Mouse (Mus musculus): ENCODE data around the gene Tex22. TPM values are rescaled to one million over a fixed set of nuclear protein-coding genes. Genes with fewer than 3 reads are reported as not detected.

Gene Tex22
- polyA plus RNA-seq, 1 experiment from 2014 or later, result not detected

DNA sequence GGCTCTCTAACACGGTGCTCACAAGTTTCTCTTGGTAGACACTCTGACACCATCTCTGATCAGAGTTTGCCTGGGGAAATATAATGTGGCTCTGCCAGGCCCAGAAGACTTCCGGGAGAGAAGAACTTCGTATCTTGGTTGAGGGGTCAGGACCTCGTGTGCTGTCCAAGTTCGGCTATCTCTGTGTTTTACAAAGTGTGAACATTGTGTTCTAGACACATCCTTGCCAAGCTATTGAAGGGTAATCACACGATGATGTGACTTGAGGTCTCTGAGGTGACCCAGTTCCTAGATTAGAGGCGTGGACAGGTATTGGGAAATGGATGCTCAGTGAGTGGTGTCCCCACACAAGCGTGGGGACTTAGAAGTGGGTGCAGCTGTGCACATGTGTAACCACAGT lies 18.2 kb upstream of the Tex22 start:
- DNase-seq (ENCODE audit: low spot score), result no peak

DNA sequence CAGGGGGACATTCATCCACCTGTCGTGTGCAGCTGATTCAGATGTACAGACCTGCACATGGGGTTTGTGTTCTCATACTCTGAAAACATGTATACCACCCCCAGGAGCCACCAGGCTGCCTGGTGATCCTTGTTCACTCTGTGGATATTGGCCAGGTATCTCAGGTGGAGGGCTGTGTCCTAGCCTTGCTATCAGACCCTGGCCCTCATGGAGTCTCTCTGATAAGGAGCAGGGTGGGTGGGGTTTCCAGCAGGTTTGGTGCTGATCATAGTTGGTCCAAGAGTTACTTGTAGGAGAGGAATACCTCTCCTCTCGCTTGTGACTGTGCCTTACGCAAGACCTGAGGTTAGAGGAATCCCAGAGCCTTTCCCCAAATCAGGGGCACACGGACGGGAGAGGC lies 14.1 kb upstream of the Tex22 start:
- DNase-seq (ENCODE audit: low spot score), result no peak

- no peak for DNase-seq (ENCODE audit: low spot score)
These were observed 12.7 kb upstream of the Tex22 start for GRCm38 (mm10) chr12:113061606-113062005.

DNA sequence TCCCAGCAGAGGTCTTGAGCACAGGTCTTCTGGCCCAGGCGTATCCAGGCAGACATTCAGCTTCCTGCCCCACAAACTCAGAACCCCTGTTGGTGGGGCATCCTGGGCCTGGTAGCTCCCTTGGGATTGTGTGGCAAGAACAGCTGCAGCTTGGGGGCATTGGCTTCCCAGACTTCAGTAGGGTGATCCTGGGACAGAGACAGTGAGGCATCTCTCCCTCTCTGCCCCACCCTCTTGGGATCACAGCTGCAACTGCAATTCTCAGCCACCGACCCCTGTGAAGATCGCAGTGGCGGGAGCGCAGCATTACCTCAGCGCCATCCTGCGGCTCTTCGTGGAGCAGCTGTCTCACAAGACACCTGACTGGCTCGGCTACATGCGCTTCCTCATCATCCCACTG lies 12.1 kb upstream of the Tex22 start:
- no peak for DNase-seq (ENCODE audit: low spot score)

DNA sequence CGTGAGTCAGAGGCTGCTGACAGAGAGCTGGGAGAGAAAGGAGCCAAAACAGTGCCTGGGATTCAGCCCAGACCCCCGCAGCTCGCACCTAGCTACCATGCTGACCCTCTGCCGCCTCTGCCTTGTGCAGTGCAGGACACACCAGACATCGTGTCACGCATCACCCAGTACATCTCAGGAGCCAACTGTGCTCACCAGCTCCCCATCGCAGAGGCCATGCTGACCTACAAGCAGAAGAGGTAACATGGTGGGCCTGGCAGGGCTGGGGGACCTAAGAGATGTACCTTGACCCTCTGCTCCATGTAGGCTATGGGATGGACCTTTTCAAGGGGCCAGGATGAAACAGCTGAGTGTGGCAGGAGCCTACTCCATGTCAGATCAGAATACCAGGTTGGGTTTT lies 10.6 kb upstream of the Tex22 start:
- DNase-seq (ENCODE audit: low spot score), result no peak

DNA sequence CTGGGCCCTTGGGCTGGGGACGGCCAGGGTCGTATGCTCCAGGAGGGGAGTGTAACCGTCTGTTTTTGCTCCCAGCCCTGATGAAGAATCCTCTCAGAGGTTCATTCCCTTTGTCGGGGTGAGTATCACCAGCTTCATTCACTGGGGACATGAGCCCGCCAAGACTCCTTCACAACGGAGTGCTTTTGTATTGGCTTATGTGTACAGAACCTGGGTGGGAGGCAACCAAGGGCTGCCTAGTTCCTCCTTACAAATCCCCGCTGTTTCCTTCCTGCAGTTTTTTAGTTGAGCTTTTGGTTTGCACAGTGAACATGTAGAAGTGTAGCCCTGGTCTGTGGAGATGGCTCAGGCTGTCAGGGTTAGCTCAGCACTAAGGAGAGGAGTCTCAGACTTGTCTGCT lies 6.3 kb upstream of the Tex22 start:
- DNase-seq (ENCODE audit: low spot score), result no peak

GRCm38 (mm10) chr12:113069389-113069788 lies 4.9 kb upstream of the Tex22 start:
- no peak for DNase-seq (ENCODE audit: low spot score)

DNA sequence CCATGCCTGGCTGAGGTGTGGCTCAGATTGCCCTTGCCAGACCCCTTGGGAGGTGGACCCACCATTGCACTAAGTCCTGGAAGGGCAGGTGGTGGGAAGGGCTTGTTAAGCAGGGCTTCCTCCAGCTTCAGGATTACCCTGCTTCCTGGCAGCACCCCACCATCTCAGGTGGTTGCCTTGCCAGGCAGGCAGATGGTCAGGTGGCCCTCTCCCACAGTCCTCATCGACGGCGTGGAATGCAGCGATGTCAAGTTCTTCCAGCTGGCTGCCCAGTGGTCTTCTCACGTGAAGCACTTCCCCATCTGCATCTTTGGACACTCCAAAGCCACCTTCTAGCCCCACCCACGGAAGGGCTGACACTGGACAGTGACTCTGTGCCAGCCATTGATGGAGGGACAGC lies 3.0 kb upstream of the Tex22 start:
- DNase-seq (ENCODE audit: low spot score), result no peak

DNA sequence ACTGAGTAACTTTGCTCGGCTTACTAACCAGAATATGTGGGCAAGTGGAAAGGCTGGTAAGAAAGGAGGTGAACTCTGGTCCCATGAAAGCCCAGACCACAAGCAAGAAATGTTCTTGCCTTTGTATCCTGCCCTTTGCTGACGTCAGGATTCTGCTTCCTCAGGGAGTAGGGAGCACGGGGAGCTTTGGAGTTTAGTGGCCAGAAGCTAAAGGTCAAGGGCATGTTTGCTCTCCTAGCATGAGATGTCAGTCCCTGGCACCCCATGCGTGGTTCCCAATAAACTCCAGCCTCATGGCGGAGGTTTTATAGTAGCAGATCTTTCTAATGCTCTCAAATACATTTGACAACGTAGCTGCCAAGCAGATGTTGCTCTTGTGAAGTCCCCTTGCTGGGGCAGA lies 2.5 kb upstream of the Tex22 start:
- DNase-seq (ENCODE audit: low spot score), result no peak

- peak; percentile 69 for DNase-seq (ENCODE audit: low spot score)
These were observed 628 bp upstream of the Tex22 start for GRCm38 (mm10) chr12:113073420-113074328.

DNA sequence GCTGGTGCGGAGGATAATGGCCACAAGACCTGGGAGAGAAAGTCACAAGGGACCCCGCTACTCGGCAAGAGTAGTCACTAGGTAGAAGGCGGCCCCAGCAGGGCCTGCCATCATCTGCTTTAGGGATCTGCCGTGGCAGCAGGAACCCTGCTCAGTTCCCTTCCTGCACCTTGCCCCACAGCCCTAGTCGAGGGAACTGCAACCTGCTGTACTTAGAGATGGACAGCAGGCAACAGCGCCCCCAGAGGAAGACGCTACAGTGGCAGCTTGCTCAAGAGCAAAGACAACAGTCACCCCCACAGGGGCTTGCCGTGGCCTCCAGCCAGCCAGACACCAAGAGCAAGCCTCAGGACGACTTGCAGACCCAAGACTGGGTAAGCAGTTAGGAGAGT lies 757 bp downstream of the Tex22 start:
- DNase-seq (ENCODE audit: low spot score), result peak; percentile 91

GRCm38 (mm10) chr12:113075486-113075885 lies 1.2 kb downstream of the Tex22 start:
- no peak for DNase-seq (ENCODE audit: low spot score)

- DNase-seq (ENCODE audit: low spot score), result no peak
These were observed 13.0 kb downstream of the Tex22 start for GRCm38 (mm10) chr12:113087276-113087675.

GRCm38 (mm10) chr12:113088026-113088425 lies 13.7 kb downstream of the Tex22 start:
- no peak for DNase-seq (ENCODE audit: low spot score)

- DNase-seq (ENCODE audit: low spot score), result no peak
These were observed 14.8 kb downstream of the Tex22 start for GRCm38 (mm10) chr12:113089107-113089506.

DNA sequence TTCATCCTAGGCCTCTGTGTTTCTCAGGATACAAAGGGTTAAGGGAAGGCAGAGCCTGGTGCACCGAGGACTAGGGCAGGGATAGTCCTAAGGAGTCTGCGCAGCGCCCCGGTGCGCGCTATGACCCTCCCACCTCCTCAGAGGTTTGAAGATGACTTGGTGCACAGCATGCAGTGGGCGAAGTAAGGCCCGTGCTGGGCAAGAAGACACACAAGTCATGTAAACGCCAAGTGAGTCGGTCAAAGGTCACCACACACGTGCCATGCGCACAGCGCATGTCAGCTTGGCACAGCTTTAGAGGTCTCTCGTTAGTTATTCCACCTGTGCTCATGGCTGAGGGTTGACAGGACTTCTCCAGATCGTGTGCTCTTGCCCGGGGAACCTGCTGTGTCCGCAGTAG lies 15.8 kb downstream of the Tex22 start:
- no peak for DNase-seq (ENCODE audit: low spot score)

DNA sequence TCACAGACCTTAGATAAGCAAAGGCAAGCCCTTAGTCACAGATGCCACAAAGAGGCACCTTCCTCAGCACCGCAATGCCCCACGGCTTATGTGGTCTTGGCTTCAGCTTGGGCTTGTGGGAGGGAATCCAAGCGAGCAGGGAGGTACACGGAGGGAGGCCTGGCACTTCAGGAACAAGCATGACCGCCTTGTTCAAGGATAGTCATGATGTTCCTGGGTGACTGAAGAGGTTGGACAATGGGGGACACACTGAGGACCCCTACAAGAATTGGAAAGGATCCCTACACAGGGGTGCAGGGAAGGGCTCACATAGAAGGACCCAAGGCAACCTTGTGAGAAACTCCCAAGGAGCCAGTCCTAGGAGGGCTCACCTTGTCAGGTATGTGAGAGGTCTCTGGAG lies 22.7 kb downstream of the Tex22 start:
- DNase-seq (ENCODE audit: low spot score), result no peak

DNA sequence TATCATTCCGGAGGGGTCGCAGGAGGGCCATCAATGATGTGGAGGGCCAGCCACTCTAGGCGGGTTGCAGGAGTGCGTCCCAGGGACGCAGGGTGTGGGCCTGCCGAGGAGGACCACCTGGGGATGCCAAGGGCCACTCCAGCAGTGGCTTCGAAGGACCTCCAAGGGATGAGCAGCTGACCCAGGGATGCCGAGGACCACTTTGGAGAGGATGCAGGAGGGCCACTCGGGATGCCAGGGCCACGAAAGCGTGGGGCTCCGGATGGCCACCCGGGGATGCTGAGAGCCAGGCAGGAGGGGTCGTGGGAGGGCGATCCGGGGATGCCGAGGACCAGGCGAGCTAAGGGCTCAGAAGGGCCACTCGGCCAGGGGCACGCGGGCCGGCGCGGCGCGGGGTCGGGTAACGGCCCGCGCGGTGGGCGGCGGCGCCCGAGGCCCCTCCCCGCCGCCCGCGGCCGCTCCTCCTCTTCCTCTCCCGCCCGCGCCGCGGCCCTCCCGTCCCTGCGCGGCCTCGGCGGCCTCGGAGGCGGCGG lies 23.5 kb downstream of the Tex22 start, which contains the start of gene Mta1:
TSS of gene Mta1 (plus strand) at position 530 of the 533 bp plus-strand sequence.
- DNase-seq (ENCODE audit: low spot score), result peak; percentile 61

DNA sequence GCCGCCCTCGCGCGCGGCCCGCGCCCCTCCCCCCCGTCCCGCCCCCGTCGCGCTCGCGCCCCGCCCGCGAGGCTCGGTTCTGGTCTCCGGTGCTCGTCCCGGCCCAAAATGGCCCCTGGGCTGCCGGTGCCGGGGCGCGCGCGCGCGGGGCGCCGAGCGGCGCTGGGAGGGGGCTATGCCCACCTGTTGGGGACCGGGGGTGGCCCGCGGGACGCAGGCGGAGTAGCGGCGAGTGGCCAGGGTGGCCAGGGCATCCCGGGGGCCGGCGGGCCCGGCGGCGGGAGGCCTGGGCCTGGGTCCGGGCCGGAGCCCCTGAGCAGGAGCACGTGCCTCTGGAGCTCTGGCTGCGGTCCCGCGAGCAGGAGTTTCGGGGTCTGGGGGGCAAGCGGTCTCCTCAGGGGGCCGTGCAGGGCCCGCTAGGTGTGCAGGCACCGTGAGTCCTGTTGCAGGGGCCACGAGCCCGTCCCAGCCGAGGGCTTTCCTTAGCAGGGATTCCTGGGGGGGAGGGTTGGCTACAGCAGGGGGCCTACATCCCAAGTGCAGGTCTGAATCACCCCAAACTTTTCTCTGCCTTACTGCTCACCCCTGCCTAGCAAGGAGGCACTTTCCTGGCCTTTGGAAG lies 24.3 kb downstream of the Tex22 start:
- no peak for DNase-seq (ENCODE audit: low spot score)

DNA sequence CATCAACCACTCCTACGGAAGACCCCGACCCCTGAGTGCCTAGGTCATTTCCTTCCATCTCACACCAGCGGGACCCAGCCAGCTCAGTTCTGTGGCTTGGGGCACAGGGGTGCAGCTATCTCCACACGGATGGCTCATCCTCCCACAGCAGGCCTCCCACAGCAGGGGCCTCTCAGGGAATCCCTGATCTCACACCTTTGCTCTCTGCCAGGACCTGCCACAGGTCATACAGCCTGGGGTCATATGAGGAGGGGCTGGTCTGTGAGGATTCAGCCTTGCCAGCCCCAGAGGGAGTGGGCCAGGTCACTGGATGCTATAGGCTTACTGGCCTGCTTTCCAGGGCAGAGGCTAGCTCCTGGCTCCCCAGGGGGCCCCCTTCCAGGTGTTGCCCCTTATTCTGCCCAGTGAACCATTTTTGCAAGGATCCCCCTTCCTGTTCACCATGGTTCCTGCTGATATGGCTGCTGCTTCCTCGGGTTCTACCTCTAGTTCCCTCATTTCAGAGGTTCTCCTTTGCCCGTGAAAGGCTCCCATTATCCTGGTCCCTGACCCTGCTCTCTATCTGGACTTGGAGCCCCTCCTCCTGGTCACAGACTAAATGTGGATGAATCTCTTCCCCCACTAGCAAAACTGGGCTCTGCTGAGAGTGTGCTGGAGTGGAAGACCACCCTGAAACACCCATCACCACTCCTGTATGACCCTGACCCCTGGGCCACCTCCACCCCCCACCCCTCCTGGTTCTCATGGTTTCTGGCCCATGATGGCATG lies 25.4 kb downstream of the Tex22 start:
- no peak for DNase-seq (ENCODE audit: low spot score)

GRCm38 (mm10) chr12:113100448-113101076 lies 26.3 kb downstream of the Tex22 start:
- DNase-seq (ENCODE audit: low spot score), result no peak
